Mouse (Mus musculus): ENCODE measurements around the gene Etv1.

GRCm38 (mm10) chr12:38789789-38790355 lies 10.7 kb downstream of the Etv1 start:
- TF ChIP-seq CTCF (conservative IDR thresholded peaks at IDR 0.05; ENCODE audit: low read length), result no peak
- TF ChIP-seq POU5F1 (IDR thresholded peaks at IDR 0.05; ENCODE audit: borderline replicate concordance, low read length), result no peak
- TF ChIP-seq NANOG (IDR thresholded peaks at IDR 0.05; ENCODE audit: borderline replicate concordance, low read length), result no peak
